Mouse (Mus musculus) embryonic facial prominence, embryonic 15.5 days (tissue): Measurements from ENCODE around the gene Grik3. TPM values are rescaled to one million over a fixed set of nuclear protein-coding genes. Genes with fewer than 3 reads are reported as not detected.

Experiments used
- ATAC-seq: fragments of 200-750 bp; cut with Nextera tagmentation; 2 replicates; pipeline ENCODE4 v1.8.0; 2017; ENCODE audit warnings: low read depth, moderate TSS enrichment; ENCODE audit not compliant: insufficient number of reproducible peaks, low FRiP score, low TSS enrichment
- H3K27ac ChIP-seq: fragments of 300-500 bp; sonication (generic); replicated peaks from 2 replicates; pipeline ENCODE4 v1.5.1; 2015; ENCODE audit warnings: mild to moderate bottlenecking, inconsistent platforms
- H3K27me3 ChIP-seq: fragments of 300-500 bp; sonication (generic); 2 replicates; pipeline ENCODE4 v1.6.1; 2015; ENCODE audit warnings: inconsistent platforms
- H3K36me3 ChIP-seq: fragments of 300-500 bp; sonication (generic); 2 replicates; pipeline ENCODE4 v1.6.1; 2015; ENCODE audit warnings: mild to moderate bottlenecking, inconsistent platforms
- H3K4me1 ChIP-seq: fragments of 300-500 bp; sonication (generic); 2 replicates; pipeline ENCODE4 v1.6.1; 2015; ENCODE audit warnings: inconsistent platforms
- H3K4me2 ChIP-seq: fragments of 300-500 bp; sonication (generic); replicated peaks from 2 replicates; pipeline ENCODE4 v1.6.1; 2015; ENCODE audit warnings: mild to moderate bottlenecking, inconsistent platforms
- H3K4me3 ChIP-seq: fragments of 300-500 bp; sonication (generic); replicated peaks from 2 replicates; pipeline ENCODE4 v1.5.1; 2015; ENCODE audit warnings: mild to moderate bottlenecking, inconsistent platforms
- H3K9ac ChIP-seq: fragments of 300-500 bp; sonication (generic); 2 replicates; pipeline ENCODE4 v1.6.1; 2015; ENCODE audit warnings: inconsistent platforms
- H3K9me3 ChIP-seq: fragments of 300-500 bp; sonication (generic); replicated peaks from 2 replicates; pipeline ENCODE4 v1.6.1; 2016; ENCODE audit warnings: inconsistent platforms
- WGBS: fragments of 180-500 bp; shearing (Covaris S2); methylation state at CpG from one replicate; pipeline ENCODE4 v1.1.7; 2015; 5-methylcytosine and 5-hydroxymethylcytosine counted together
- polyA plus RNA-seq: library from polyadenylated mRNA; unstranded; fragments of >200 nt; fragmentation: Nextera tagmentation; extraction: Ambion mirVana; gene quantifications from 2 replicates; pipeline ENCODE4 v1.2.1, GENCODE M21; 2015

The Grik3 gene
- polyA plus RNA-seq, 1 experiment from 2014 or later, result 0.63 TPM

DNA sequence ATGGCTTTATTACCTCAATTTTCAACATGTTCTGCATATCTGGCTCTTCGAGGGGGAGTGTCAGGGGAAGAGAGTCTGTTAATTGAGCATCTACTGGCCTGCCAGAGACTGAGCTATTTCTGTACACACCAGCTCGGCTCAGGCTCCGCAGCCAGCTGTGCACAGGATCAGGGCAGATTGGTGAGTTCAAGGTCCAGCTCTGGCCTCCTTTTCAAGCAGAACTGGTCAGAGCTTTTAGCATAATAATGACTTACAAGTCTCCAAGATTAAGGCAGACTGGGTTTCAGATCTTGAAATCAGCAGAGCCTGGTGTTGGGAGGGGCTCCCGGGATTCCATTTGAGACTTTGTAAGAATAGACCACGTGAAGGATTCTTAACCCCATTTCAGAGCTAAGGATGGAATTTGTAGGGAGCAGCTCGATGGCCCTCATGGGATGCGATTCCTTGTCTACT, 55.3 kb downstream of the Grik3 start:
- H3K9ac ChIP-seq, result no peak overlapping the region
- 44% methylated on average over 7 of the region's 7 CpGs for WGBS
- no peak overlapping the region for H3K4me2 ChIP-seq
- no peak overlapping the region for H3K4me3 ChIP-seq
- no peak overlapping the region for H3K27ac ChIP-seq
- peaks cover 2% of the 10 kb centered on the region; the same call in 1 of the 2 replicates for H3K4me1 ChIP-seq
- no peak for ATAC-seq
- 0 out of 2 replicates have a peak, but pooled peaks cover 7% of the 10 kb centered on the region for H3K27me3 ChIP-seq
- no peaks in the 10 kb centered on the region for H3K9me3 ChIP-seq
- H3K36me3 ChIP-seq, result no peaks in the 10 kb centered on the region

DNA sequence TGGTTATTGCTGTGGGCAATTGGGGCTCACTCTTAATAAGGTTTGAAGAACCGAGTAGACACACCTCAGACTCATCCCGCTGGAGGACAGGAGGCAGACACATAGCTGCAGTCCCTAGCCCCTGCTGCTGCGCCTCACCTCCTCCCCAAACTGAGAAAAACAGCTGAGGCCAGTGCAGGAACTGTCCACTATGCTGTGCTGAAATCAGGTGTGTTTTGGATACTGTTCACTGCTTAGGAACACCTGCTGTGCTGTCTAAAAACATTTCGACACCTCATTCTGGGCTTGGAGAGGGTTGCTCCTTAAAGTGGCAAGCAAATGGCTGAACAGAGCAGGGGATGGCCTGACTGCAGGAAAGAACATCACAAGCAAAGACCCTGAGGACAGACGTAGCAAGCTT, 57.7 kb downstream of the Grik3 start:
- no peak overlapping the region for H3K4me2 ChIP-seq
- no peak overlapping the region for H3K4me3 ChIP-seq
- 44% methylated on average over 5 of the region's 5 CpGs for WGBS
- H3K27ac ChIP-seq, result no peak overlapping the region
- H3K9me3 ChIP-seq, result no peaks in the 10 kb centered on the region
- no peaks in the 10 kb centered on the region for H3K36me3 ChIP-seq
- no peak for ATAC-seq
- H3K4me1 ChIP-seq, result peaks cover 2% of the 10 kb centered on the region; the same call in 1 of the 2 replicates
- no peak overlapping the region for H3K9ac ChIP-seq
- H3K27me3 ChIP-seq, result 0 out of 2 replicates have a peak, but pooled peaks cover 7% of the 10 kb centered on the region

DNA sequence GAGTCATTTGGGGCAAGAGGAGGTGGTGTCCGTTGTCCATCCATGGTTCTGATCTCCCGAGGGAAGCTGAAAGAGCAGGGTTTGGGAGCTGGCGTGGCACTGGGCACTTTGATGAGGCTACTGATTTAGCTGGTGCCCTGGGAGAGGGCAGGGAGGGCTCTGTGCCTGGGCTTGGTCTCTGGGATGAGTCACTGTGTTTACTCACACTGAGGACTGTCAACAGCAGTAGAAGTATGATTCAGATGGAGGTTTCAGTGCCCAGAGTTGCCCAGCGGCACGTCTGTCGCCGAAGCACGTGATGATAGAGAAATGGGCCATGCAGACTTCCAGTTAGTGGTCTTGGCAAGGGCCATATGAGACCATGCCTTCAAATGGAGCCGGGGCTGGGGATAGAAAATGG, 63.3 kb downstream of the Grik3 start:
- WGBS, result 87% methylated on average over 9 of the region's 9 CpGs
- ATAC-seq, result no peak
- no peak overlapping the region for H3K9ac ChIP-seq
- H3K9me3 ChIP-seq, result no peaks in the 10 kb centered on the region
- H3K4me3 ChIP-seq, result no peak overlapping the region
- H3K4me1 ChIP-seq, result no peaks in the 10 kb centered on the region
- no peak overlapping the region for H3K27ac ChIP-seq
- H3K4me2 ChIP-seq, result no peak overlapping the region
- no peaks in the 10 kb centered on the region for H3K27me3 ChIP-seq
- no peaks in the 10 kb centered on the region for H3K36me3 ChIP-seq

DNA sequence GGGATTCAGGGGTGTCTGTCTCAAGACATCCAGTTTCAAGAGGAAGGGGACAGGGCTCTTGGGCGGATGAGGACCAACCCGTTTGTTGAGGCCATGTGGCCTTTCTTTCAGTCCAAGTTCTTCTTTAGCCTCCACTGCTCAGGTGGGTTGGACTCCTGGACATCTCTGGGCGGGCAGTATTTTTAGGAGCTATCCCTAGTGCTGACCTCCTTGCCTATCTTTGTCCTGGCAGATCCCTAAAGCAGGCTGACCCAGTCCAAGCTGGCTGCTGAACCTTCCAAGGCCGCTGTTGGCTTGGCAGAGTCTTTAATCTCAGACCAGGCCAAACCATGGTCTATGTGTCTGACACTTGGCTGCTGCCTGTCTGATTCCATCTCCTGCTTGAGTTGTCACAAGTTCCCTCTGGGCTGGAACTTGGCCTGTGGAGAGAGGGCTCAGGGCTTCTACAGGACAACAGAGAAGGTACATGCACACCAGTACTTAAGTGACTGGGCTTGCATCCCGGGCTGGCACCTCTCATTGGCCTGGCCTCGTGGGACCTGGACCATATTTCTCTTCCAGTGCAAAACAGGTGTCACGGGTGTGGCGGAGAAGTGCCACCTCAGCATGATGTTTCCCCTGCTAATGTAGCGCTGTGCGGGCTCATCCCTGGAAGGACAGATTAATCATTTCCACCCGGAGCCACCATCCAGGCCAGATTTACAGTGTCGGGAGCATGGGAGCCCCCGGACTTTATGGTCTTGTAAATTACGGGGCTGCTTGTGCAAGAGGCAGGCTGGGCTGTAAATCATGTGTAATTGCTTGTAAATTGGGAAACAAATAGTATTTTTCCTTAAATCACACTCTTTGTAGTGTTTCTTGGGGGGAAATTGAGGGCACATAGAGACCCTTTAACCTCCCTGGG, 66.2 kb downstream of the Grik3 start:
- H3K4me1 ChIP-seq, result no peaks in the 10 kb centered on the region
- no peak overlapping the region for H3K9ac ChIP-seq
- no peaks in the 10 kb centered on the region for H3K36me3 ChIP-seq
- H3K27me3 ChIP-seq, result 0 out of 2 replicates have a peak, but pooled peaks cover under 1% of the 10 kb centered on the region
- whole genome bisulfite sequencing, result 80% methylated on average over 14 of the region's 14 CpGs
- ATAC-seq, result no peak
- H3K27ac ChIP-seq, result no peak overlapping the region
- no peaks in the 10 kb centered on the region for H3K9me3 ChIP-seq
- no peak overlapping the region for H3K4me3 ChIP-seq
- H3K4me2 ChIP-seq, result no peak overlapping the region

GRCm38 (mm10) chr4:125559564-125559963, 69.1 kb downstream of the Grik3 start:
- Histone ChIP-seq H3K27ac (no peak overlapping the region), H3K9ac (no peak overlapping the region), H3K27me3 (0 out of 2 replicates have a peak, but pooled peaks cover 9% of the 10 kb centered on the region), H3K9me3 (no peaks in the 10 kb centered on the region), H3K36me3 (no peaks in the 10 kb centered on the region), H3K4me2 (no peak overlapping the region), H3K4me1 (peaks cover 8% of the 10 kb centered on the region; the same call in 1 of the 2 replicates), H3K4me3 (no peak overlapping the region)
- no peak for ATAC-seq
- WGBS, result 86% methylated on average over 5 of the region's 5 CpGs

DNA sequence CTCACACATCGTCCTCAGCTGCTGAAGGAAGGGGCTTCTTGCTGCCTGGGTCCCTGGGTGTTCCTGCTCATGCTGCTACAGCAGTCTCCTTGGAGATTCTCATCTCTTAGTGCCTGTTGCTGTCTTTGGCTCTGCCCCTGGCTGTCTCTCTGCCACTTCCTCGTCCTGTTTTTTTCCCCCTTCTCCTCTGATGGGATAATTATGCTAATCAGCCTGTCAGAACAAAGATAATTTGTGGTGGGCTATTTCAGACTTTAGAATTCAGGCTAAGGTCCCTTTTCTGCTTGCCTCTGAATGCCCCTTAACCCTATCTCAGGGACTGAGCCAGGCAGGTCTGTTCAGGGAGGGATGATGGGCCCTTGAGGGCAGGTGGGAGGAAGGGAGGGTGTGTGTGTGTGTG, 70.3 kb downstream of the Grik3 start:
- 31% methylated on average over 2 of the region's 2 CpGs for WGBS
- Histone ChIP-seq H3K4me2 (no peak overlapping the region), H3K36me3 (no peaks in the 10 kb centered on the region), H3K27me3 (0 out of 2 replicates have a peak, but pooled peaks cover 10% of the 10 kb centered on the region), H3K9me3 (no peaks in the 10 kb centered on the region), H3K27ac (no peak overlapping the region), H3K4me3 (no peak overlapping the region), H3K4me1 (peaks cover 9% of the 10 kb centered on the region; the same call in 1 of the 2 replicates), H3K9ac (no peak overlapping the region)
- ATAC-seq, result no peak

GRCm38 (mm10) chr4:125563579-125563978, 73.1 kb downstream of the Grik3 start:
- Histone ChIP-seq H3K4me1 (peaks cover 9% of the 10 kb centered on the region; the same call in 1 of the 2 replicates), H3K4me2 (no peak overlapping the region), H3K27me3 (0 out of 2 replicates have a peak, but pooled peaks cover 10% of the 10 kb centered on the region), H3K9me3 (no peaks in the 10 kb centered on the region), H3K27ac (no peak overlapping the region), H3K36me3 (no peaks in the 10 kb centered on the region), H3K4me3 (no peak overlapping the region), H3K9ac (no peak overlapping the region)
- no peak for ATAC-seq
- WGBS, result 64% methylated on average over 10 of the region's 10 CpGs

DNA sequence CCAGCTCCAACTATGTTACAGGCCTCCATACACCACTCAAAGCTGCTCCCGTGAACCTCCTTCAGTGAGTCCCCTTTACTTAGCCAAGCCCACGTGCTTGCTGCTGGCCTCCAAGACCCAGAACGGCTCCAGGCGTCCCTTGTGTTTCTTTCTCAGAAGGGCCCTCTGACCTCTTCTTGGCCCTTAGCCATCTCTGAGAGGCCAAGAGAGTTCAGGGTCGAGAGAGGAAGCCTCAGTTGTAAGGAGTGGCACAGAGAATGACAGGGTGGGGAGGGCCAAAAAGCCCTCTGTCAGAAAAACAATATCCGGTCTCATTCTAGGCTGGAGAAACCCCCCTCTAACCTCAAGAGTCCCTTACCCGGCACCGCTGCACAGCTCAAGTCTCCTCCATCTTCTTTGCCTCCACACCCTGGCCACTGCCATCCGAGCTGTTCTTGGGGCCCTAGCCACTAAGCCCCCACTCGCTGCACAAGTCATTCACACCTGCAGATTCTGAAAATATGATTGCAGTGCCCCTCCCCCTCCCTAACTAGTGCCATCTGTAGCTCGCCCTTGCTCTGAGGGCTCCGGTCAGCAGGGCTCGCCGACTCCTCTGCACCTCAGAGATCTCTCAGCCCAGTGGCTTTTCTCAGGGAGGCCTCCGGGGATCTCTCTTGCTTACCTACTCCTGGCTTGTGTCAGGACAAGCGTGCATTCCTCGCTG, 73.7 kb downstream of the Grik3 start:
- 0 out of 2 replicates have a peak, but pooled peaks cover 10% of the 10 kb centered on the region for H3K27me3 ChIP-seq
- 31% methylated on average over 17 of the region's 17 CpGs for WGBS
- no peak for ATAC-seq

DNA sequence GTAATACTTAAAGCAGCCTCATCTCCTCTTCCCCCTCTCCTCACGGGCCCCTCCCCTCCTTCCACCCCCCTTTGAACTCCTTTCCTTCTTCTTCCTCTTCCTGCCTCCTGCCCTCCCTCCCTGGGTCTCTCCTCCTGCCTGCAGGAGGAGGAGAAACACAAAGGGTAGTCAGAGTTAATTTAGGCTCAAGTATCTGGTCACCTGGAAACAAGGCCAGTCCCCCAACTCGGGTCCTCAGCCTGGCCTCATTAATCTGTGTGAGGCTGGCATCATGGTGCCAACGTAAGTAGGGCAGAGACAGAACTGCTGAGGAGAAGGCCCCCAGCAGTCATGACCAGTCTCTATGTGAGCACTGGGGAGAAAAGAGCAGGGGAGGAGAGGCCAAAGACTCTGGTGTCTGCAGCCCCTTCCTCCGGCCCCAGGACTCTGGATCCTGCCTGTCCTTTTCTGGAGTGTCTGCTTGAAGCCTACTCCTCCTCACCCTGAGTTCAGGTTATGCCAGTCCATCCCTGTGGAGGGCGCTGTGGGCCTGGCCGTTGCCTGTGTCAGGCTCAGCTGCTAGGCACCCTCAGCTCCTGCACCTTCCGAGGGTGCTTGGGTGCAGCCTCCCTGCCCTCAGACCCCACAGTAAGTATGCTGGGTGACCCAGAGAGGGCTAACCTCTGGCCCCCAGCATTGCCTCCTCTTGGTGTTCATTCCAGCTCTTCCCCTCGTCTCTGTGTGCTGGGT, 75.4 kb downstream of the Grik3 start:
- Histone ChIP-seq H3K36me3 (no peaks in the 10 kb centered on the region), H3K4me3 (no peak overlapping the region), H3K9me3 (no peaks in the 10 kb centered on the region), H3K4me1 (peaks cover 9% of the 10 kb centered on the region; the same call in 1 of the 2 replicates), H3K27me3 (0 out of 2 replicates have a peak, but pooled peaks cover 10% of the 10 kb centered on the region), H3K4me2 (no peak overlapping the region), H3K27ac (no peak overlapping the region), H3K9ac (no peak overlapping the region)
- ATAC-seq, result no peak
- 49% methylated on average over 8 of the region's 8 CpGs for WGBS

More for the DNA sequence above, 73.7 kb downstream of the Grik3 start:
- Histone ChIP-seq H3K9me3 (no peaks in the 10 kb centered on the region), H3K4me1 (peaks cover 9% of the 10 kb centered on the region; the same call in 1 of the 2 replicates), H3K36me3 (no peaks in the 10 kb centered on the region), H3K4me2 (no peak overlapping the region), H3K9ac (no peak overlapping the region), H3K4me3 (no peak overlapping the region), H3K27ac (no peak overlapping the region)

GRCm38 (mm10) chr4:125568210-125568609, 77.7 kb downstream of the Grik3 start:
- 84% methylated on average over 6 of the region's 6 CpGs for WGBS
- Histone ChIP-seq H3K9ac (no peak overlapping the region), H3K27me3 (peaks cover 14% of the 10 kb centered on the region)

More at GRCm38 (mm10) chr4:125568210-125568609, 77.7 kb downstream of the Grik3 start:
- Histone ChIP-seq H3K4me3 (no peak overlapping the region), H3K36me3 (no peaks in the 10 kb centered on the region), H3K27ac (no peak overlapping the region), H3K4me2 (no peak overlapping the region), H3K9me3 (no peaks in the 10 kb centered on the region), H3K4me1 (peaks cover 16% of the 10 kb centered on the region; the same call in 1 of the 2 replicates)
- no peak for ATAC-seq
